Mouse (Mus musculus) WW6 (cell line): ENCODE results near the gene Bglap3.

ENCODE experiments used
- DNase-seq: peaks from one replicate; pipeline ENCODE4 v3.0.0-alpha.2; 2013; ENCODE audit warnings: low read depth, low spot score

Bglap3 gene

DNA sequence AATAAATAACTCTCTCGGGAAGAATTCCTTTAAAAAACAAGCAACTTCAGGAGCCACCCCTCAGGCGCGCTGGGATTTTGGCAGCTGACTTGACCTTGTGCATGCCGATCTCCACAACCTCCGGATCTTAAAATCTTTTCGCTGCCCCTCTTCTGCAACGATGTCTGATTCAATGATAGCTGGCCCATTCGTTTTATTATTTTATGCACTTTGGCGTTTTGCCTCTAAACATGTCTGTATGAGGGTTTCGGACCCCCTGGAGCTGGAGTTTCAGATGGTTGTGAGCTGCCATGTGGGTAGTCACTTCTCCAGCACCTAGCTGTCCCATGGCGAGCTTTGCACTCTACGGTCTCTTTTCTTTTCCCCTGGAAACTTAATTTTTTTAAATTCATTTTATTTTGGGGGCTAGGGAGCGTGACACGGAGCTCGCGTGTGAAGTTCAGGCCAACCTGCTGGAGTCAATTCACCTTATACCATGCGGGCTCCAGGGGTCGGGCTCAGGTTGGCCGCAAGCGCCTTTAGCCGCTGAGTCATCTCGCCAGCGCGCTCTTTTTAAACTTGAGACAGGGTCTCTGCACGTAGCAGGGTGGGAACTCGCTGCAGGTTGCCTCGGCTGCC is 37.0 kb downstream of the Bglap3 start:
- no peak for DNase-seq

DNA sequence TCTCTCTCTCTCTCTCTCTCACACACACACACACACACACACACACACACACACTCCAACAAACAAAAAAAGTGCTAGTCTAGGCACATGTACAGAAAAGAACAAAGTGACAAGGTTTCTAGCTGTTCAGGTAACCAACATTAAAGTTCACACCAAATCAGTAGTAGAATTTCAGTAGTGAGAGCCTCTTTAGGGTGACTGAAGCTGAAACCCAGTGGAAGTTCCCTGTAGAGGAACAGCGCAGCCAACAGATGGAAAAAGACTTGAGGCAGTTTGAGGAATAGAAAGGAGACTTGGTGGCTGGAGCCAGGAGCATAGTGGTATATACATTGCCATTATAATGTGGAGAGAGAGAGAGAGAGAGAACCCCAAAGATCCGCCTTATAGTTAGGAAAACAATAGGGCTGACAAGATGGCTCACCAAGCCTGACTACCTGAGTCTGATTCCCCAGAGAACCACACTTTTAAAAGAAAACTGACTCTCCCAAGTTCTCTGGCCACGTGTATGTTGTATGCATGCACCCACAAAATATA is 37.6 kb downstream of the Bglap3 start:
- no peak for DNase-seq

DNA sequence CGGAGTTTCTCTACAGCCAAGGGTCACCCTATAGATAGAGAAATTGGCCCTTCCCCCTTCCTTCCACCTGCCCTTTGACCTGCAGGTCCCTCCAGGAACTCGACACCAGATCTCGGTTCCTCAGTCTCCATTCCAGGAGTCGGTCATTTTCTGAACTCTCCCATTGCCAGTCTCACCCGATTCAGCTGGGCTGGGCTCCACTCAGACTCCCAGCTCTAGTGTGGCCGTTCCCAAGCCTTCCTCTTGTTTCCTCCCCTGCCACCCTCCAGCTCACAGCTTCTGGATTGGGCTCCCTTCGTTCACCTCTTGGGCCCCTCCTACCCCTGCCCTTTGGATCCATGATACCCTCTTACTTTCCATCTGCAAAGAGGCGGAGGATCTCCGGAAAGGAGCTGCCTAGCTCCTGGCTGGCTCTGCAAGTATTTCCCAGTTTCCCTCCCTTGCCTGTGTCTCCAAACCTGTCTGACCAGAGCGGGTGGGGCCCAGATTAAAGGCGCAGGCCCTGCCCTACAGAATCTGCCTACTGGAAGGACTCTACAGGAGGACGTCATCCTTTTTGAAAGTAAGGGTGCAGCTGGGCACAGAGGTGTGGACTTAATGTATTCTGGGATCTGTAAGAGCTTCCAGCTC is 38.4 kb downstream of the Bglap3 start:
- no peak for DNase-seq

DNA sequence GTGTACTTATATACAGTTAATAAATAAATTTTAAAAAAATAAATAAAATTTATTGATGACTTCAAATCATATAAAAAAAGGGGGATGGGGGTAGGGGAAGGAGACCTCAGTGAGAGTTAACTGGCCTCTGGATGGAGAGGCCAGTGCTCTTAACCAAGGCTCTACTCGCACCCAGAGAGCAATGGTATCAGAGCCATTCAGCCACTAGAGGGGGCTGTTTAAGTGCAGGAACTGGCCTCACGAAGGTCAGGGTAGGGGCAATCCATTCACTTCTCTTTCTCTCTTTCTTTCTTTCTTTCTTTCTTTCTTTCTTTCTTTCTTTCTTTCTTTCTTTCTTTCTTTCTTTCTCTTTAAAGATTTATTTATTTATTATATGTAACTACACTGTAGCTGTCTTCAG is 41.3 kb downstream of the Bglap3 start:
- no peak for DNase-seq

DNA sequence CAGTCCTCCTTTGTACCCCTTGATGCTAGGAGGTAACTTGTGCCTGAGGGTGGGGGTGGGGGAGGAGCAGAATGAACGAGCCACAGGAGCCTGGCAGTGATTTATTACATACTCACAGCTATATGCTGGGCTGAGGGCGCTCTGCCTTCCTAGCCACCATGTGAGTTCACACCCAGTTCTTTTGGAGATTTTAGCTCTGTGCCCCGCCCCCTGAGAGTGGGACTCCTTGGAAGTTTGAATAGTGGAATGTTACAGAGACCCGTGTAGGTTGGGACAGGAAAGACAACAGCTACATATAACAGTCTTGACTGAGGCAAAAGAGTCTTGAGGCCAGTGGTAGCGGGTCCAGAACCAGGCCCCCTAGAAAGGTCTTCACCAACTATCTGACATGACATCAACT is 43.6 kb downstream of the Bglap3 start:
- DNase-seq: no peak

DNA sequence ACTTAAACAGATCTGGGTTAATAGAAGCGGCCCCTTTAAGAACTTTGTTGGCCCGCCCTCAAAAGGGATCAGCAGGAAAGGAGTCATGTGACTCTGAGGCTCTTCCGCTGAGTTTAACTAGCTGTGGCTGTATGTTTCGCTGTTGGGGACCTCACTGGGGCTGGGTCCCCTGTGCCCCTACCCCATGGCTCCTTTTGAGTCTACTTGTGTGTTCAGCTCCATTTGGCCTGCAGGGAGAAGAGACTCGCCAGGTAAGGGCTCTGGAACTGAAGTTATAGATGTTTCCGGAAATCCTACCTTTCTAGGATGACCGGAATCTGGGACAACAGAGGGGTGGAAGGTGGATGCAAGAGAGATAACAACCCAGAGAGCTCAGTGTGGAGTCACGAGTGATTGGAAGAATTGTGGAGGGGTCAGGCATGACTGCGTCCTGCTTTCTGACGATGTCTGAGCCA is 47.6 kb downstream of the Bglap3 start, which contains the start of gene Glmp:
TSS of gene Glmp (plus strand) at position 73 of the 455 bp plus-strand sequence.
- no peak for DNase-seq
